Mouse (Mus musculus) B cell, adult 62 days (primary cell): ENCODE measurements around the gene Gm21992. TPM values are rescaled to one million over a fixed set of nuclear protein-coding genes. Genes with fewer than 3 reads are reported as not detected.

Experiments
- total RNA-seq: library from RNA; stranded (reverse); gene quantifications from 4 replicates; pipeline ENCODE4 v1.2.4, GENCODE M21; 2023

Gene Gm21992
- 31.5 to 41.0 TPM (median 35.7 TPM) in 4 replicates for total RNA-seq

GRCm38 (mm10) chr19:4811063-4811908, at the start of gene Gm21992, which contains the start of gene Rbm14:
Gene Gm21992, minus strand, starts transcription at chr19:4811612.
Gene Rbm14, minus strand, starts transcription at chr19:4811634.

GRCm38 (mm10) chr19:4854552-4855469, 43.4 kb upstream of the Gm21992 start, which contains the start of gene Ctsf:
Gene Ctsf, plus strand, starts transcription at chr19:4855130.

DNA sequence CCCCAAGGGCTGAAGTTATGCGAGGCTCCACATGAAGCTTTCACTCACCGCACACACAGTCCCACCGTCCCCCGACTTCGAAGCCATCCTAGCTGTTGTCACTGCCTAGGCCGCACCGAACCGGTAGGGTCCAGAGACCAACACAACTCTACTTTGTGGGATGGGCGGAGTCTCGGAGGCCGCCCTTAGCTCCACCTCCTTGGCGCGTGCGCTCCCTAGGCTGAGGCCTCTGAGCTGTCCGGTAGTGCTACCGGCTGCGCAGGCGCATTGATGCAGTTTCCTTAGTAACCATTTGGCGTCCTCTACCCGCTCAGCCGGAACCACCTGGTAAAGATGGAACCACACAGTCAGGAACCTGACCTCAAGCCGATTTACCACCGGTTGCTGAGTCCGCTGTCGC, 27.7 kb upstream of the Gm21992 start, which contains the start of the genes Ccs and Ccdc87:
Gene Ccs, minus strand, starts transcription at position 184 of the 400 bp plus-strand sequence.
Gene Ccdc87, plus strand, starts transcription at position 218 of the 400 bp plus-strand sequence.

GRCm38 (mm10) chr19:4793831-4794422, 17.5 kb downstream of the Gm21992 start, which contains the start of gene Rbm4:
Gene Rbm4, minus strand, starts transcription at chr19:4793901.

DNA sequence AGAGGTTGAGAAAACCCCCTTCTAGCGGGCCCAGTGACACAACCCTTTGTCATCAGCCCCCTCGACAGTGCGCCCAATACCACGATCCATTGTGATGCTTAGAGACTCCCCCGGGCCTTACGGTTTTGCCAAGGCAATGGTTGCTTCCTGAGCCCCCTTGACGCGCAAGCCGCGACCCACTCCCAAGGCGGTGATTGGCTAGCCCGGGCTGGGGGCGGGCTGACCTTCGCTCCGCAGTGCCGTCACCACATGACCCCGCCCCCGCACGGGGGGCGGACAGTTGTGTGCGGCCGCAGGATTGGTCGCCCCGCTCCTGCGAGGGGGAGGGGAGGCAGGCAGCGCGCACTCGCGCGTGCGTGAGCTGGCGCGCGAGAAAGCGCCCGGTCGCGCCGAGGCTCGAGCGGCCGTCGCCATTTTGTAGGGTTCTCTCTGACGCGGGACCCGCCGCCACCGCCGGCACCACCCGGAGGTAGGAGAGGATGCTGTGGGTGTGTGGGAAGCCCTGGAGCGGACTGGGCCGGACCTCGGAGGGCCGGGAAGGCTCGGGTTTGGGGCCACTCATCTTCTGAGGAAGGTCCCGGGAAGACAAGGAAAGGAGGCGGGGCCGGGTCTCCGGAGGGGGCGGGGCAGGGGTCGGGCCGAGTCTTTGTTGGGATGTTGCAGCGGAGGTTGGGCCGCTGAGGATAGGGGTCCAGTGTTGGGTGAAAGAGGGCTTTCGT, 55.1 kb downstream of the Gm21992 start, which contains the start of gene Rbm4b:
Gene Rbm4b, plus strand, starts transcription at position 305 of the 719 bp plus-strand sequence.

GRCm38 (mm10) chr19:4711098-4711600, 100.3 kb downstream of the Gm21992 start, which contains the start of gene Sptbn2:
Gene Sptbn2, plus strand, starts transcription at chr19:4711167.

GRCm38 (mm10) chr19:4698205-4698677, 113.2 kb downstream of the Gm21992 start, which contains the start of gene Gm960:
Gene Gm960, minus strand, starts transcription at chr19:4698668.

Other genes starting within 250 kb of the Gm21992 start
- 0.30 to 0.46 TPM (median 0.32 TPM) in 4 replicates for gene Lrfn4, start 195.9 kb downstream of the Gm21992 start, total RNA-seq
- gene Rce1, start 186.0 kb downstream of the Gm21992 start, total RNA-seq = 47.0 to 56.9 TPM (median 51.6 TPM) in 4 replicates
- not detected in 4 replicates for gene Gm960, start 112.9 kb downstream of the Gm21992 start, total RNA-seq
- gene Sptbn2, start 100.4 kb downstream of the Gm21992 start, total RNA-seq = not detected in 4 replicates
- 22.6 to 30.4 TPM (median 26.7 TPM) in 4 replicates for gene Rbm4b, start 55.1 kb downstream of the Gm21992 start, total RNA-seq
- gene Rbm4, start 17.7 kb downstream of the Gm21992 start, total RNA-seq = 61.9 to 70.4 TPM (median 67.2 TPM) in 4 replicates
- gene Rbm14, start within 50 bp of the Gm21992 start, total RNA-seq = 62.0 to 86.9 TPM (median 81.9 TPM) in 4 replicates
- gene Ccs, start 27.7 kb upstream of the Gm21992 start, total RNA-seq = 17.3 to 22.6 TPM (median 21.8 TPM) in 4 replicates
- gene Ccdc87, start 27.8 kb upstream of the Gm21992 start, total RNA-seq = not detected in 4 replicates
- gene Ctsf, start 43.5 kb upstream of the Gm21992 start, total RNA-seq = 0.88 to 1.8 TPM (median 1.5 TPM) in 4 replicates
- not detected in 4 replicates for gene Actn3, start 66.3 kb upstream of the Gm21992 start, total RNA-seq
- gene Zdhhc24, start 67.1 kb upstream of the Gm21992 start, total RNA-seq = 7.5 to 11.4 TPM (median 9.0 TPM) in 4 replicates
- 2.5 to 3.7 TPM (median 2.6 TPM) in 4 replicates for gene Bbs1, start 95.0 kb upstream of the Gm21992 start, total RNA-seq
- gene Dpp3, start 116.7 kb upstream of the Gm21992 start, total RNA-seq = 65.2 to 87.2 TPM (median 74.8 TPM) in 4 replicates
- 1.5 to 2.5 TPM (median 2.0 TPM) in 4 replicates for gene Peli3, start 131.5 kb upstream of the Gm21992 start, total RNA-seq
- gene Mrpl11, start 150.5 kb upstream of the Gm21992 start, total RNA-seq = 24.7 to 38.8 TPM (median 33.6 TPM) in 4 replicates
- gene Npas4, start 178.7 kb upstream of the Gm21992 start, total RNA-seq = not detected in 4 replicates
- gene Slc29a2, start 212.2 kb upstream of the Gm21992 start, total RNA-seq = 2.2 to 7.1 TPM (median 4.2 TPM) in 4 replicates
- gene B4gat1, start 227.2 kb upstream of the Gm21992 start, total RNA-seq = 2.3 to 4.9 TPM (median 3.2 TPM) in 4 replicates
- 0.37 to 2.7 TPM (median 1.3 TPM) in 4 replicates for gene AC124502.3, start 227.3 kb upstream of the Gm21992 start, total RNA-seq
- 59.2 to 73.9 TPM (median 68.5 TPM) in 4 replicates for gene Brms1, start 229.7 kb upstream of the Gm21992 start, total RNA-seq
- 3.0 to 3.9 TPM (median 3.3 TPM) in 4 replicates for gene Rin1, start 238.9 kb upstream of the Gm21992 start, total RNA-seq